Mouse (Mus musculus): ENCODE data around the gene Acr.

Gene Acr

DNA sequence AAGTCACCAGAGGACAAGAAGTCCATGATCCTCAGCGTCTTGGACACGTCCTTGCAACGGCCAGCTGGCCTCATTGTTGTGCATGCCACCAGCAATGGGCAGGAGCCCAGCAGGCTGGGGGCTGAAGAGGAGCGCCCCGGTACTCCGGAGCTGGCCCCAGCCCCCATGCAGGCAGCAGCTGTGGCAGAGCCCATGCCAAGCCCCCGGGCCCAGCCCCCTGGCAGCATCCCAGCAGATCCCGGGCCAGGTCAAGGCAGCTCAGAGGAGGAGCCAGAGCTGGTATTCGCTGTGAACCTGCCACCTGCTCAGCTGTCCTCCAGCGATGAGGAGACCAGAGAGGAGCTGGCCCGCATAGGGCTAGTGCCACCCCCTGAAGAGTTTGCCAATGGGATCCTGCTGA is 19.3 kb upstream of the Acr start:
- no peak for DNase-seq

GRCm38 (mm10) chr15:89550506-89550905 is 17.6 kb upstream of the Acr start:
- DNase-seq: no peak

- no peak for DNase-seq
Measured at GRCm38 (mm10) chr15:89551733-89552132, 16.4 kb upstream of the Acr start.

GRCm38 (mm10) chr15:89555591-89555990 is 12.5 kb upstream of the Acr start:
- no peak for DNase-seq

GRCm38 (mm10) chr15:89556401-89557178 is 11.5 kb upstream of the Acr start:
- DNase-seq: no peak

DNA sequence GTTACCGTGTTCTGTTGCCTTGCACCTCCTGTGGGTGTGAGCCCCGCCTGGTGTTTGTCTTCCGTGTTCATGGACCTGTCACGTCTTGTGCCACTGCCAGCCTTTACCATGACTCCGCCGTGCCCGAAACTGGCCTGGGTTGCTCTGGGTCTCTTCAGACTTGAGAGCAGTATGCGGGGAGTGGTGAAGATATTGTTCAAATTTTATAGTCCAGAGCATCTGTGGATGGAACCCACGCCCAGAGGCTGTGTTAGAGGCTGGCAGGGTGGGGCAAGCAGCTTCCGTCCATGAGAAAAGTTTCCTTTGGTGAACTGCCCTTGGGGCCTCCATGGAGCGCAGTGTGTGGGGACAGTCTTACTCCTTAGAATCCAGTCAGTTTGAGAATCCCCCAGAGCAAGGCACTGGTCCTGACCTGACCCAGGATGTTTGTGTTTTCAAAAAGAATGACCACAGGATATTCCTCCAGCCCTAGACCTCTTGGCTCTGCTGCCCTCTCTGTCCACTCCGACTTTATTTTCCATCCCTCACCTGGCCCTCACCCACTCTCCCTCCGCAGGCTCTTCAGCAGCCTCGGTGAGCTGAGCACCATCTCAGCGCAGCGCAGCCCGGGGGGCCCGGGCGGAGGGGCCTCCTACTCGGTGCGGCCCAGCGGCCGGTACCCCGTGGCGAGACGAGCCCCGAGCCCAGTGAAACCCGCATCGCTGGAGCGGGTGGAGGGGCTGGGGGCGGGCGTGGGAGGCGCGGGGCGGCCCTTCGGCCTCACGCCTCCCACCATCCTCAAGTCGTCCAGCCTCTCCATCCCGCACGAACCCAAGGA is 10.7 kb upstream of the Acr start:
- DNase-seq: no peak

GRCm38 (mm10) chr15:89557996-89558390 is 10.1 kb upstream of the Acr start:
- no peak for DNase-seq

GRCm38 (mm10) chr15:89559202-89559731 is 8.9 kb upstream of the Acr start:
- DNase-seq: no peak

DNA sequence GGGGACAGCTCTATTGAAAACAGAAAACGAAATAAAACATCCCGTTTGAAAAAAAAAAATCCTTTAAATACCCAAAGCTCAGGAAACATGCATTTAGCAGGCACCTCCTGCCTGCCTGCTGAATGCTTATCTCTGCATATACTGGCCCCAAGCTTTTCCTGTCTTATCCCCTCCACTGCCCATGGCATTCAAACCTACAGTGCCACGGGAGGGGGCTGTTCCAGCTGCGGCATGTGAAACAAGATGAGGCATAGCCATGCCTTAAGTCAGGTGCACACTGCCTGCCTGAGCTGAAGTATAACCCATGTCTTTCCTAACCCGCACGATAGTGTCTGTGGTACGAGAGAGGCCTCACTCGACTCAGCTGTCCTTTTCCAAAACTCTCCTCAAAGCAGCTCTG is 4.0 kb downstream of the Acr start:
- no peak for DNase-seq

DNA sequence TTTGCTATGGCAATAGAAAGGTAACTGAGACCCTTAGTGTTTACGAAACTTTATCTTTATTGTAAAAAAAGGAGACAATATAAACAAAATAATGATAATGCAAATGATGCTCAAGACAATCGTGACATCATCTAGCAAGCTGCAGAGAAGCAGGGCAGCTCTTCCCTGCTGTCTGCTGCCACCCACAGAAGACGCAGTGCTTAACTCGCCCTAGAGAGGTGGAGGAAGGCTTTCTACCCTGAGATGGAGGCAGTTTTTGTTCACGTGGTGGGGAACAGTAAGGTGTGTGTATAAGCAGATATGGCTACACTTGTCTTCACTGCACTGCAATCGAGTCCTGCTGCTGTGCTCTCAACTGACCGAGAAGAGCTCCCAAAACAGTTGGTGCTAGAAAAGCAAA is 14.4 kb downstream of the Acr start:
- no peak for DNase-seq

GRCm38 (mm10) chr15:89585101-89585500 is 17.0 kb downstream of the Acr start:
- no peak for DNase-seq

GRCm38 (mm10) chr15:89585631-89586030 is 17.5 kb downstream of the Acr start:
- no peak for DNase-seq

DNA sequence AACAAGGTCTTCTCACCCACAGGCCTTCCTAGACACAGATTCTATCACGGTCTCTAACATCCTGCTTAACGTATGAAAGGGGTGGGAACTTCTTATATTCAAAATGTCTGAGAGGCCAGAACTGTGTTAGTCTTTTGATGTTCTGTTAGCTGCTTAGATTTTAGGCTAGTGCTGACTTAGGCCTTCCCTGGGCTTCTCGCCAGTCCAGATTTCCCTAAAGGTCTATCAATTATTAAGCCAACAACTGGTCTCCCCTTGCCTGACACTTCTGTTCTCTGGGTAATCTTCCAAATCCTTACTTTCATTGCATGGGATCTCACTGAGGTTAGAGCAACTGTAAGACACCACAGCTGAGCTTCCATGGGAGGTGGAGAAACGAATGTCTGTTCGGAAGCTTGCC is 21.0 kb downstream of the Acr start:
- DNase-seq: no peak

- DNase-seq: no peak
Measured at GRCm38 (mm10) chr15:89591317-89591716, 23.2 kb downstream of the Acr start.

DNA sequence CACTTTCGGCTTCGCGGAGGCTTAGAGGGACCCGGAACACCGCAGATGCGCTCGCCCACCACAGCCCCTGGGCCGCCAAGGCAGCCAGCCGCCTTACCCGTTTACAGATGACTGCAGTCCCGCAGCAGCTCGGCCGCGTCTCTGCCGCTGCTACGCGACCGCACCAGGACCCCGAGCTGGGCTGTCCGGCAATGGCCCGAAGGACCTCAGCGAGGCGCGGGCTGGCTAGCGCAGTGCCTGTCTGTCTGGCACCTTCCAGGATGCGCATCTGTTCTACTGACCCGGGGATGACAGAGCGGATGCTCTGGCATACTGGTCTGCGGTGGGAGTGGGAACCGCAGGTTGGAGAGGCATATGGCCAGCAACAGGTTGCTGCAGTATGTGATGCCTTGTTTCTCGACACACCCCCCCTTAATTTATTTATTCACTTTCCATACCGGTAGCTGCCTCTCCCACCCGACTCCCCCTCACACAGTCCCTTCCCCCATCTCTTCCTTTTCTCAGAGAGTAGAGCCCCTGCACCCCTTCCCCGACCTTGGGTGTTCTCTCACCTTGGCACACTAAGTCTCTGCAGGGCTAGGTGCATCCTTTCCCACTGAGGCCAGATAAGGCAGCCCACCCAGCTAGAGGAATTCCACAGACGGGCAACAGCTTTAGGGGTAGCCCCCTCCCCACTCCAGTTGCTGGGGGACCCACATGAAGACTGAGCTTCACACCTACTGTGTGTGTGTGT is 23.8 kb downstream of the Acr start, which contains the start of gene Rabl2:
Gene Rabl2 (minus strand): TSS at position 201 of the 733 bp plus-strand sequence.
- DNase-seq: peak; percentile 80

- DNase-seq: no peak
Measured at GRCm38 (mm10) chr15:89592548-89592947, 24.4 kb downstream of the Acr start.

DNA sequence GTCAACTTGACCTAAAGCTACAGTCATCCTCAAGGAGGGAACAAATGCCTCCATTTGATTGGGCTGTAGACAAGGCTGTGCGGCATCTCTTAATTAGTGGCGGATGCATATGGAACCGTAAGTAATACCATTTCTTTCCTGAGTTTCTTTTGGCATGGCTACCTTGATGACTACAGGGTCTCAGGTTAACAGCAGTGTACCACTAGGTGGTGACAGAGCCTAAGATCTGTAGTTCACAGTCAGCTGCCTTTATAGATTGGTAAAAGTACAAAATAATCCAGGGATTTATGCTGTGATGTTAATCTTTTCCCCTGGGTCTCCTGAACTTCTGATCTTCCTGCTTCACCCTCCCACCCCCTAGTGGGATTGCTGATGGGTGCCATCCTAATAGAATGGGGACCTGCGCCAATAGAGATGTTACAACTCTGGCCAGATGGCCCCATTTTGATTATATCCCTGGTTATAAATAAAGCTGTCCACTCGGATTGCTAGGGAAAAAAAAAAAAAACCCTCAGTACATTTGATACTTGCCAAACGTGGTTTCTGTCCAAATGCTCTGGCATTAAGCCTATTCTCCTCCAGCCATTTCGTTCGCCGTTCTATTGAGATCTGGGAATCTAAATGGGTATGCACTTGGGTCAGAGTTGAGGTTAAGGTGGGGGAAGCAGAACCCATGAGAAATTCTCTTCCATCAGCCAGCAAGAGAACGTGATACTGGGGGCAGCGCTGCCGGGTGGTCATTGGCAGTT is 37.9 kb downstream of the Acr start:
- no peak for DNase-seq

DNA sequence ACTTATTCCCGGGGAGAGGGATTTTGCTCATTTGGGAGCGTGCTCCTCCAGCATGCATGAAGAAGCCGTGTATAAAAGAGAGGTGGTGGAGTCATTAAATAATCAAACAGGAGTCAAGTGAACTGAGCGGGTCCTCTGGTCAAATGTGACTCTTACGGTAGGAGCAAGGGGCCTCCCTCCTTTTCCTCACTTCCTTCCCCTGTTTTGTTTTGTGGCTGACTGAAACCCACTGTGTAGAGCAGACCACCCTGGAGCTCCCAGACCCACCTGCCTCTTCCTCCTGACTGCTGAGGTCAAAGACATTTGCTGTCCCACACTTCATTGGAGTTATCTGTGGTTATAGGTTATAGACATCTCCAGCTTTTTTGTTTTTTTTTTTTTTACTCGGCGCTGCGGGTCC is 39.4 kb downstream of the Acr start:
- no peak for DNase-seq

DNA sequence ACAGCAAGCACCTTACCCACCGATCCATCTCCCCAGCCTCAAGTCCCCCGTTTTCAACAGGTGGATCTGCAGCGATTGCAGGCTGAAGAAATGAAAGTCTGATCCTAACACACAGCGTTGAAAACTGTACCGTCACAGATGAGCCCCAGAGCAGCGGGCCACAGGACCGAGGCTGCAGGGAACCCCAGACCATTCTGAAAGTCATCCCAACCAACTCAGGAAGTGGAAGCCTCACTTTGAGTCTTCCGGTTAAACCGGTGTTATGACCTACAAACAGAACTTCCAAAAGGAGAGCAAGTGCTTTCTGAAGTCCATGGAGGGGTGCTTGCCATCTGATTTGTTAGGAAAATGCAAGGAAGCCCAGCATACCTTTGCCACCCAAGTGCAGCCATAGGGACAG is 39.8 kb downstream of the Acr start:
- no peak for DNase-seq

DNA sequence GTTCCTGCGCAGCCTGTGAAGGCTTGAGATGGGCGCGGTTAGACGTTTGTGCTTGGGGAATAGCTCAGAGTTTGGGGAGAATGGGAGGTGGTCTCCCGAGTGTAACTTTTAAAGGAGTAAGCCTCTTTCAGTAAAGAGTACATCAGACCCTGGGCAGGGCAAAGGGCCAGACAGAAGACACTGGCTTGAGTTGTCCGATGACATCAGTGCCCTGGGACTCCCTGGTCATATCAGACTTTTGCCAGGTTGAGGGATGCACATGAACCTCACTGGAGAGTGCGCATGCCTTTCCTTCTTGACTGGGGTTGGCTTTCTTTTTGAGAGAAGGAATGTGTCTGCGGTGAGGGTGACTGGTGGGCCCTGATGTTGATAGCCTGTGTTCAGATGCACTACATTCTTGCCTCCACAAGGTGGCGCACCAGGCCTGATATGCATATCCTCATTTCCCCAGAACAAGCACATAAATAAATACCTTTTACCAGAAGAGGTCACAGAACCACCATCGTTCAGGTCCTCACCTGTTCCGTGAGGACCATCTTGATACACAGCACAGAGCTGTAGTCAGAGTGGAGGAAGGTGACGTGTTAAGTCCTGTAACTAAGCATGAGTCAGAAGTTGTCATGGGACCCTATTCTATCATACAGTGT is 54.3 kb downstream of the Acr start:
- DNase-seq: peak; percentile 67

GRCm38 (mm10) chr15:89622959-89623625 is 55.0 kb downstream of the Acr start:
- no peak for DNase-seq

DNA sequence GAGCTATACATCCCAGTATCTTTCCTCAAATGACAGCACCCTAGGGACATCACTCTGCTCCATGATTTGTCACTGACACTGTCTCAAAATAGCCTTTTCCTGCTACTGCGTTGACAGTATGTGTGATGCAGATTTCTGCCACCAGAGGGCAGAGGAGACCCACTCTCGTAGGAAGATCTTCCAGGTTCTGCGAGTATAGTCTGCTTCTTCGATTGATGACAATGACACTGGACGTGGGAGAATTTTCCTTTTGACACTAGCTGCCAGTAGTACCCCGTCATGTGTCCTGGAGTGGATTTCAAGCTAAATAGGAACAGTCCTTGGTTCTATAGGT is 55.5 kb downstream of the Acr start:
- DNase-seq: peak; percentile 76
